Mouse (Mus musculus): Measurements from ENCODE around the gene Lix1.

- TF ChIP-seq CTCF (IDR thresholded peaks at IDR 0.05; ENCODE audit: low read depth, low read length) (no peak), POLR2A (IDR thresholded peaks at IDR 0.05; ENCODE audit: extremely low read depth, insufficient read depth, low read length) (no peak)
Observed at GRCm38 (mm10) chr17:17449441-17449770, 46.9 kb downstream of the Lix1 start.
